Mouse (Mus musculus): ENCODE data around the gene Ube2g2. TPM values are rescaled to one million over a fixed set of nuclear protein-coding genes. Genes with fewer than 3 reads are reported as not detected.

The Ube2g2 gene
- polyA plus RNA-seq, 1 experiment from 2014 or later: 65.6 TPM

GRCm38 (mm10) chr10:77589749-77590148 lies 32.3 kb upstream of the Ube2g2 start:
- no peaks in the 10 kb centered on the region for H3K4me1 ChIP-seq (ENCODE audit: insufficient read depth, low read depth, low read length)
- no peaks in the 10 kb centered on the region for H3K9me3 ChIP-seq (ENCODE audit: low read length)
- ATAC-seq: no peak
- H3K4me3 ChIP-seq (ENCODE audit: low read depth, low read length): no peak overlapping the region
- WGBS: 64% methylated on average over 8 of the region's 8 CpGs
- no peak overlapping the region for H3K27ac ChIP-seq (ENCODE audit: low read length)
- DNase-seq (ENCODE audit: low spot score): no peak
- no peak overlapping the region for H3K4me2 ChIP-seq (replicated peaks; ENCODE audit: low read depth, low read length)
- H3K36me3 ChIP-seq (ENCODE audit: insufficient read depth, low read length): peaks cover 22% of the 10 kb centered on the region; the same call in 1 of the 2 replicates
- TF ChIP-seq EP300 (IDR thresholded peaks at IDR 0.05) (no peak), CTCF (IDR thresholded peaks at IDR 0.05) (no peak)
- H3K27me3 ChIP-seq (replicated peaks; ENCODE audit: insufficient read depth, low read length): no peaks in the 10 kb centered on the region
- H3K9ac ChIP-seq (replicated peaks; ENCODE audit: low read depth): no peak overlapping the region

DNA sequence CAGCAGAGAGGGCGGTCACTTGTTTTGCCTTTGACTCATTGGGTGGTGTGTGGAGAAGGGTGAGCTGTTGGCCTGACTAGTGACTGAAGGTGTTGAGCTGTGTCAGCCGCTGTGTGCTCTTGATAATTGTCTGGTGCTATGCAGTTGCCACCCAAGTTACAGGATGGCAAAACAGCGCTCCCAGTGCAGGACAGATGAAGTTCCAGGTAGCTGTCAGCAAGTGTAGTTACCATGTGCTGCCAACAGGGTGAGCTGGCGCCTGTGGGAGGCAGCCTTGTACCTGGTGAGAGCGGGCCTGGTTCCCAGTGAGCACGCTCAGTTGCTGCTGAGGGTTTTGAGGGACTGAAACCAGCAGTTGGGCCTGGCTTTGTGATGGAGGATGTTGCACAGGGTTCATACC lies 31.3 kb upstream of the Ube2g2 start:
- H3K36me3 ChIP-seq (ENCODE audit: insufficient read depth, low read length): peaks cover 30% of the 10 kb centered on the region; the same call in 1 of the 2 replicates
- no peak overlapping the region for H3K4me2 ChIP-seq (replicated peaks; ENCODE audit: low read depth, low read length)
- H3K27ac ChIP-seq (ENCODE audit: low read length): no peak overlapping the region
- H3K9ac ChIP-seq (replicated peaks; ENCODE audit: low read depth): no peak overlapping the region
- 49% methylated on average over 6 of the region's 6 CpGs for WGBS
- H3K4me3 ChIP-seq (ENCODE audit: low read depth, low read length): no peak overlapping the region
- ATAC-seq (peak; percentile 83), DNase-seq (ENCODE audit: low spot score) (peak; percentile 85)
- no peaks in the 10 kb centered on the region for H3K9me3 ChIP-seq (ENCODE audit: low read length)
- H3K27me3 ChIP-seq (replicated peaks; ENCODE audit: insufficient read depth, low read length): no peaks in the 10 kb centered on the region
- TF ChIP-seq CTCF (IDR thresholded peaks at IDR 0.05) (peak; percentile 96), EP300 (IDR thresholded peaks at IDR 0.05) (no peak)
- no peaks in the 10 kb centered on the region for H3K4me1 ChIP-seq (ENCODE audit: insufficient read depth, low read depth, low read length)

- Histone ChIP-seq H3K27me3 (replicated peaks; ENCODE audit: insufficient read depth, low read length) (no peaks in the 10 kb centered on the region), H3K4me2 (replicated peaks; ENCODE audit: low read depth, low read length) (no peak overlapping the region), H3K4me1 (ENCODE audit: insufficient read depth, low read depth, low read length) (no peaks in the 10 kb centered on the region), H3K36me3 (ENCODE audit: insufficient read depth, low read length) (peaks cover 30% of the 10 kb centered on the region; the same call in 1 of the 2 replicates), H3K9me3 (ENCODE audit: low read length) (no peaks in the 10 kb centered on the region), H3K9ac (replicated peaks; ENCODE audit: low read depth) (no peak overlapping the region), H3K4me3 (ENCODE audit: low read depth, low read length) (no peak overlapping the region), H3K27ac (ENCODE audit: low read length) (no peak overlapping the region)
- DNase-seq (ENCODE audit: low spot score) (no peak), ATAC-seq (no peak)
- WGBS: 81% methylated on average over 6 of the region's 6 CpGs
- TF ChIP-seq EP300 (IDR thresholded peaks at IDR 0.05): no peak
- no peak for TF ChIP-seq CTCF (IDR thresholded peaks at IDR 0.05)
Measured at GRCm38 (mm10) chr10:77591546-77591945, 30.5 kb upstream of the Ube2g2 start.

DNA sequence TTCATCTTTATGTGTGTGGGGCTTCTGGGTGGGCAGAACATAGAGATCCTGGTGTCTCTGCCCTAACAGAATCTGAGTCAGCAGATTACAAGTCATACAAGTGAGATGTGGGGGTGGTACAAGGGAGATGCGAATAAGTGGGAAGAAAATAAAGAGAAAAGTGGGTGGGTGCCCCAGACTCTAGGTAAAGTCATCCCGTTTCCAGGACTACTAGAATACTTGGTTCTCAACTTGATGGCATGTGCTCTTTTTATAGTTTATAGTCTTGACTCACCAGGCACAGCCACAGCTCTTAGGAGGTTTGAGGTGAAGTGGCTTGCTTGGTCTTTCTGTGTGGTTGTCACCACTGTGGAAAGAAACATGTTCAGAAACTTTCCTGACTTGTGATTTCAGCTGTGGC lies 26.0 kb upstream of the Ube2g2 start:
- Histone ChIP-seq H3K4me2 (replicated peaks; ENCODE audit: low read depth, low read length) (no peak overlapping the region), H3K27me3 (replicated peaks; ENCODE audit: insufficient read depth, low read length) (no peaks in the 10 kb centered on the region), H3K36me3 (ENCODE audit: insufficient read depth, low read length) (peaks cover 55% of the 10 kb centered on the region), H3K9ac (replicated peaks; ENCODE audit: low read depth) (no peak overlapping the region), H3K9me3 (ENCODE audit: low read length) (no peaks in the 10 kb centered on the region), H3K4me1 (ENCODE audit: insufficient read depth, low read depth, low read length) (no peaks in the 10 kb centered on the region), H3K27ac (ENCODE audit: low read length) (no peak overlapping the region), H3K4me3 (ENCODE audit: low read depth, low read length) (no peak overlapping the region)
- ATAC-seq (no peak), DNase-seq (ENCODE audit: low spot score) (no peak)
- no peak for TF ChIP-seq CTCF (IDR thresholded peaks at IDR 0.05)
- no peak for TF ChIP-seq EP300 (IDR thresholded peaks at IDR 0.05)
- 91% methylated on average over 2 of the region's 2 CpGs for WGBS

GRCm38 (mm10) chr10:77603021-77603420 lies 19.1 kb upstream of the Ube2g2 start:
- no peaks in the 10 kb centered on the region for H3K9me3 ChIP-seq (ENCODE audit: low read length)
- H3K4me3 ChIP-seq (ENCODE audit: low read depth, low read length): no peak overlapping the region
- WGBS: 69% methylated on average over 4 of the region's 4 CpGs
- DNase-seq (ENCODE audit: low spot score) (no peak), ATAC-seq (no peak)
- TF ChIP-seq CTCF (IDR thresholded peaks at IDR 0.05) (no peak), EP300 (IDR thresholded peaks at IDR 0.05) (no peak)
- no peak overlapping the region for H3K9ac ChIP-seq (replicated peaks; ENCODE audit: low read depth)
- H3K4me1 ChIP-seq (ENCODE audit: insufficient read depth, low read depth, low read length): peaks cover 14% of the 10 kb centered on the region
- H3K27me3 ChIP-seq (replicated peaks; ENCODE audit: insufficient read depth, low read length): no peaks in the 10 kb centered on the region
- H3K27ac ChIP-seq (ENCODE audit: low read length): no peak overlapping the region
- no peak overlapping the region for H3K4me2 ChIP-seq (replicated peaks; ENCODE audit: low read depth, low read length)
- peaks cover 13% of the 10 kb centered on the region; the same call in 1 of the 2 replicates for H3K36me3 ChIP-seq (ENCODE audit: insufficient read depth, low read length)

GRCm38 (mm10) chr10:77604111-77604510 lies 18.0 kb upstream of the Ube2g2 start:
- DNase-seq (ENCODE audit: low spot score): no peak
- peaks cover 3% of the 10 kb centered on the region; the same call in 1 of the 2 replicates for H3K36me3 ChIP-seq (ENCODE audit: insufficient read depth, low read length)
- H3K4me2 ChIP-seq (replicated peaks; ENCODE audit: low read depth, low read length): no peak overlapping the region
- H3K4me3 ChIP-seq (ENCODE audit: low read depth, low read length): no peak overlapping the region
- H3K4me1 ChIP-seq (ENCODE audit: insufficient read depth, low read depth, low read length): peaks cover 14% of the 10 kb centered on the region
- H3K27ac ChIP-seq (ENCODE audit: low read length): 0 out of 2 replicates have a peak overlapping the region, but pooled peaks have one; percentile 99
- peak; percentile 48 for TF ChIP-seq CTCF (IDR thresholded peaks at IDR 0.05)
- TF ChIP-seq EP300 (IDR thresholded peaks at IDR 0.05): no peak
- no peak overlapping the region for H3K9ac ChIP-seq (replicated peaks; ENCODE audit: low read depth)
- ATAC-seq: no peak
- H3K27me3 ChIP-seq (replicated peaks; ENCODE audit: insufficient read depth, low read length): no peaks in the 10 kb centered on the region
- H3K9me3 ChIP-seq (ENCODE audit: low read length): no peaks in the 10 kb centered on the region
- WGBS: 94% methylated on average over 6 of the region's 6 CpGs

GRCm38 (mm10) chr10:77604958-77605357 lies 17.1 kb upstream of the Ube2g2 start:
- Histone ChIP-seq H3K9ac (replicated peaks; ENCODE audit: low read depth) (no peak overlapping the region), H3K9me3 (ENCODE audit: low read length) (no peaks in the 10 kb centered on the region), H3K36me3 (ENCODE audit: insufficient read depth, low read length) (peaks cover 3% of the 10 kb centered on the region; the same call in 1 of the 2 replicates), H3K4me2 (replicated peaks; ENCODE audit: low read depth, low read length) (no peak overlapping the region), H3K4me3 (ENCODE audit: low read depth, low read length) (no peak overlapping the region), H3K27me3 (replicated peaks; ENCODE audit: insufficient read depth, low read length) (no peaks in the 10 kb centered on the region), H3K27ac (ENCODE audit: low read length) (peak overlapping the region; percentile 99), H3K4me1 (ENCODE audit: insufficient read depth, low read depth, low read length) (peaks cover 14% of the 10 kb centered on the region)
- ATAC-seq (0 out of 2 replicates have a peak, but pooled peaks have one; percentile 4), DNase-seq (ENCODE audit: low spot score) (peak; percentile 63)
- WGBS: 35% methylated on average over 5 of the region's 5 CpGs
- no peak for TF ChIP-seq EP300 (IDR thresholded peaks at IDR 0.05)
- no peak for TF ChIP-seq CTCF (IDR thresholded peaks at IDR 0.05)

Measured in lung, postnatal 0 days (tissue).